Mouse (Mus musculus): ENCODE measurements around the gene Smyd3. TPM values are rescaled to one million over a fixed set of nuclear protein-coding genes. Genes with fewer than 3 reads are reported as not detected.

Gene Smyd3
- total RNA-seq, 2 experiments from 2014 or later: 13.6 to 14.0 TPM

- DNase-seq (ENCODE audit: low spot score in 2 of 2): no peak
These were observed 444.0 kb downstream of the Smyd3 start for GRCm38 (mm10) chr1:179073846-179074245.

- DNase-seq (ENCODE audit: low spot score in 2 of 2): no peak
These were observed 444.7 kb downstream of the Smyd3 start for GRCm38 (mm10) chr1:179072935-179073654.

GRCm38 (mm10) chr1:179072406-179072805 is 445.4 kb downstream of the Smyd3 start:
- DNase-seq (ENCODE audit: low spot score in 2 of 2): no peak

GRCm38 (mm10) chr1:179068990-179069389 is 448.9 kb downstream of the Smyd3 start:
- DNase-seq (ENCODE audit: low spot score in 2 of 2): no peak

DNA sequence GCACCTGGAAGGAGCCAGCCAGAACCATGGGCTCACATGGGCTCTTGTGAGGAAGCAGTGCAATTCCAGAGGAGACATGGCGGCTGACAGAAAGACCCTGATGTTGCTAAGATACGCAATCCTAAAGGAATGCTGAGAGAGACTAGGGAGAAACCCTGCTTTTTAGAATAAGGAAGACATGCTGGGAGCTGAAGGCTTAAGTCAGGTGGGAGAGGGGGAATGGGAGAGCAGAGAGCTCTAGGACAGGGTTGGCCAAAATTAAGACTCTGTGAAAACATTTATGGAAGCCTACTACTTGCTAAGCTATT is 452.6 kb downstream of the Smyd3 start:
- DNase-seq (ENCODE audit: low spot score in 2 of 2): no peak

DNA sequence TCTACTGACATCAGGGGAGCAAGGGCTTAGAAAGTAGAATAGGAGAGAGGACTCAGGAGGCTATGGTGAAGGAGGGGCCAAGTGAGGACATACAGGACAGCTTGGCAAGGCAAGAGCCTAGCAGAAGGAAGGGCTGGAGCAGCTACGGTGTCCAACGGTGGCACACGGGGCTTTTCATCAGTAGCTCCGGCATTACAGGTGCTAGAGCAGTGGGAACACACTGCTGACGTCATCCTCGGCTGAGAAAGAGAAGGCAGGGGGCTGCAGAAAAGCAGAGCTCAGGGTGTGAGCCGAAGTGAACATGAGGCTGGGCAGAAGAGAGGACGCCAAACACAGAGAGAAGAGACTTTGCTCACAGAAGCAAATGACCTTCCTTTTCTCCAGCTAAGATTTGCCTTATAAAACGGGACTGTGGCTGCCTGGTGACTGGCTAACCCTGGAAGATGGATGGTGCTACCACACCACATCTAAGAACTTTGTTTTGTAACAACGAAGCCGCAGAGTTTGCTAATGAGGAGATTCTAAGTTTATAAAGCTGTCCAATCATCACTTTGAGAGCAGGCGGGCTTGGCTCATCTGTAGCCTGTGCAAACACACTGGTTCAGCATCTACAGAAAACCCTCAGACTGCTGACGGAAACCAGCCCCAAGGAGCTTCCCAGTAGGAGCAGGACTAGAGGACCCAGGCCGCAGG is 453.1 kb downstream of the Smyd3 start:
- no peak for DNase-seq (ENCODE audit: low spot score in 2 of 2)

DNA sequence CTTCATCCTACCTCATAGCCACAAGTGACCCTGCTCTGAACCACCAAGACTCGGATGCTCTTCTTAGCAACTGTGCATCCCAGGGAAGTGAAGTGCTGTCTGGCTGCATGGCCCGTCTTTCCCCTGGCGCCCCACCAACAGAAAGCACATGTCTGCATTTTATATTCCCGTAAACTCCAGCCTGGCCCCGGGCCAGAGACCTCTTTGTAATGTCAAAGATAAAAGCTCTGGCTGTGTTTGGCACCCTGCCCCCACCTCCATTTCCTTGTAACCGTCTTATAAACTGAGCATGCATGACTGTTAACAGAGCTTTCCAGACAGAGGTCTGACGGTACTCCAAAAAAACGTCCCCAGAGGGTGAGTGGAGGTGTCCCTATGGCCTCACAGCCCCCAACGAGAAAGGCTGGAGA is 456.1 kb downstream of the Smyd3 start:
- peak; percentile 48 to 73 for DNase-seq (ENCODE audit: low spot score in 2 of 2)

DNA sequence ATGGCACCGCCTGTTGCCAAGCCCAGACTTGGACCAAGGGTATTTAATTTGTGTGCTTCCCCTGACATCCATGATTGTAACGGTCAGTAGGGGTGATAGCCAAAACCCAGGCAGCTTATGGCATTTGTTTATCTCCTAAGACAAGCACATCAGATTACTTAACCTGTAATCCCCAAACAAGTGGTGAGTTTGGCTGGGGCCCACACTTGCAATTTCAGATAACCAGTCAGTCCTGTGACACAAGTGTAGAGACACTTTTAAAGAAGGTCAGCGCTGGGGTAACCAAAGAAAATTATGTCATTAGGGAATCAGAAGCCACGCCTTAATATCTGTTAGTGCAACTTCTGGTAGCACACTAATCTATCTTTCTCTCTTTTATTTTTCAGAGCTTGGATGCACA is 456.8 kb downstream of the Smyd3 start:
- DNase-seq (ENCODE audit: low spot score in 2 of 2): no peak

- no peak for DNase-seq (ENCODE audit: low spot score in 2 of 2)
These were observed 457.5 kb downstream of the Smyd3 start for GRCm38 (mm10) chr1:179060113-179060955.

GRCm38 (mm10) chr1:179059286-179060112 is 458.3 kb downstream of the Smyd3 start:
- no peak for DNase-seq (ENCODE audit: low spot score in 2 of 2)

DNA sequence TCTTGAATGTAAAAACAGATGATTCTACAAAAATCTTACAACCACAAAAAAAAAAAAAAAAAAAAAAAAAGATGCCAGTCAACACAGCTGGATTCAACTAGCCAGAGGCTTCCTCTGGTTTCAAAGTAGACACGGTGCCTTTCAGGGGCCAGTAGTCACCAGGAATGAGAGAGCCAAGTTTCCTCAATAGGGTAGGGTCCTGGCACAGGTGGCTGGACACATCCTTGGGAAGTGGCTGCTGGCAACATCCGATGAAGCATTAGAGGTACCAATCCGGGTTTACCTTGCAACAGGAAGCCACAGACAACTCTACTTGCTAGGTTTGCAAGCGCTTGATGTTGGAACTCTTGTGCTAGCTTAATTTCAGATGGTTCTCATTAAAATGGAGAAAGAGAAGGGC is 459.2 kb downstream of the Smyd3 start:
- DNase-seq (ENCODE audit: low spot score in 2 of 2): no peak

DNA sequence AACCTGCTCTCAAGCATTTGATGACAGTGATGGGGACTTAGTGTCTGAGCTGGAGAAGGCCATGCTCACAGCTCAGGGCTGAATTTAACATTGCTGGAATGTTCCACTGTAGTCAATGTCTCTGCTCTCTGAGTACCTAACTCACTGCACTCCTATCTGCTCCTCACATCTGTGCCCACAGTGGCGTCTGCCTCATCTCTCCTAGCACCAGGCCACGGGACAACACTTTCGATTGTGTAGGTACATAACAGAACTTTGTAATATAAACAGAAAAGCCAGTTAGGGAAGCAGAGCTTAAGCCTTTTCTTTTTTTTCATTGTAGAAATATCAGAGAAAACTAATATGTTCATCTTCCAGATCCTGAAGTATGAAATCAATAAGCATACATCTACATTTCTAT is 462.1 kb downstream of the Smyd3 start:
- DNase-seq (ENCODE audit: low spot score in 2 of 2): no peak

GRCm38 (mm10) chr1:179054385-179055116 is 463.3 kb downstream of the Smyd3 start:
- DNase-seq (ENCODE audit: low spot score in 2 of 2): no peak

DNA sequence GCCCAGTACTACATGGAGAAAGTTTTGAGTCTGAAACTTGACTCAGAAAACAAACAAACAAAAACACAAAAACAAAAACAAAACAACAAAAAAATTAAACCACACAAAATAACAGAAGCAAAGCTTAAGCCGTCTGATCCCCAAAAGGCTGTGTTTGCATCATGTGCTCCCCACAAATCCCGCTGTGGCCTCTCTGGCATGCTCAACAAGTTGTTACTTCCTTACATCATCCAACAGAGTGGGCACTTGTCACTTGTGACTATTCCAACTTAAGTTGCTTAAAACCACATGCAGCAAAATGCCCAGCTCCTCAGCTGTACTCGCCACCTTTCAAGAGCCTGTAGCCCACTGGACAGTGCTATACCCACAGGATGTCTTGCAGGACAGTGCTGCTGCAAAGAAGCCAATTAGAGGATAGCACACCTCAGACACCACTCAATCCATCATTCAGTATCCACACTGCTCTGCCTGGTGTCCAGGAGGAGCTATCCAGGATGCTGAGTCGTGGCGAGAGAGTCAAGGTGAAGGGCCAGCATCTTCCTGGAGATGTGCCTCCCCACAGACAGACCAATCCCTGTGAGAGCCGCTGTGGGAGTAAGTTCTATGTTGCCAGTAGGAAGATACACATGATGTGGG is 465.2 kb downstream of the Smyd3 start:
- DNase-seq (ENCODE audit: low spot score in 2 of 2): no peak

DNA sequence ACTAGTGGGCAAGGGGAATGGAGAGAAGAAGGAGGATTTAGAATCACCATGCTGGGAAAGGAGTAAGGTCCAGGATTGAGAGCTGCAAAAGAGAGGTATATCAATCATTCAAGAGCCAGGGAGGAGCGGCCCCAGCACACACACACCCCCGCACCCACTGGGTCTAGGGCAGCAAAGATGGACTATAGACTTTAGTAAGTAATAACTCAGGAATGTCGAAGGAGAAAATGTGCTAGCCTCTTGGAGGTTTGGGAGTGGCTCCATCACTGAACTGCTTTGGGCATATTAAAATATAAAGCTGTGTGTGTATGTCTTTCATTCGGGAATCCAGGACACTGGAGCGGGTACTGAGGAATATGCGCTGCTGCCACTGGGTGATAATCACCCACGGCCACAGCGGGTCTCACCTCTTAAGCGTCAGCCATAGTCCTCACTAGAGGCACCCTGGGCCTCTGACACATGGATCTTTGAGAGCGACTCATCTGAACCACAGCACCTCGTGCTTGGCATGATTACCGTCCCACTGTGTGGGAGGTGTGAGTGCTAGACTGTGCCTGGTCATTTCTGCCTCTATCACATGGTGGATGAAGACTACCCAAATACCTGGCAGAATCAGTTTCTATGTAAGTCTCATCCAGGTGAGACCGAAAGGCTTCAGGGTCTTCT is 469.8 kb downstream of the Smyd3 start:
- no peak for DNase-seq (ENCODE audit: low spot score in 2 of 2)

DNA sequence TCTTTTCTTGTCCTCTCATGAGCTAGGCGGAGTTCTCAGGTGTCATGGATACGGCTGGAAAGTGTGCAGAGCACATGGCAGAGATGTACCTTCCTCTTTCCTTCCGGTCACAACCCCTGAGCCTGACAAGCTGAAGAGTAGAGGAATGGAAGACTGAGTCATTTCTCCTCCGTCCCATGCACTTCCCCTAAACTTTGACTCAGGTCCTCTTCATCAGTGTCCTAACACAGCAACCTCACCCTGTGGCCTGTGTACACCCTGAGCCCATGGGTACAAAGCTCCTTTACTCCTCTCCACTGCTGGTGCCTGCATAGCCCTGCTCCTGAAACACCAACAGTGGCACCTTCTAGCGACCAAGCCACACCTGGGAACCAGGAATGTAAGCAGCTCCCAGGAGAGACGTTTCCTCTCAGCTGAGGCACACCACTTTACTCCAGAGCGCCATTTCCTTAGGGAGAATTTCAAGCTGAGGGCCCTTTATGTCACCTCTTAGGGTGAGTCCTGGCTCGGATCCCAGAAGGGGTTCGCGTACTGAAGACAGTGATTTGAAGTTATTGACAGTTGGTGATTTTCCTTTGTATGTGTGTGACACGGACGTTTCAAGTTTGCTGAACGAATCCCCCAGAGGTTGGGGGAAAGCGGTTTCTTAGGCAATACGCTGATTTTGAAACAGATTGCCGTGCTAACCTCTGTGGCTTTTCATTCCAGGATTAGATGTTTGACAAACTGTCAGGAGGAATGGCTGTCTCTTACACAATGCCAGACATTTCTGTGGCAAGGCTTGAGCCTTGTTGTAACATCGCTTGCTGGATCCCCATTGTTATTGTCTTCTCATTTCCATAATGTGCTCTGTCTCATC is 471.8 kb downstream of the Smyd3 start:
- no peak for DNase-seq (ENCODE audit: low spot score in 2 of 2)

DNA sequence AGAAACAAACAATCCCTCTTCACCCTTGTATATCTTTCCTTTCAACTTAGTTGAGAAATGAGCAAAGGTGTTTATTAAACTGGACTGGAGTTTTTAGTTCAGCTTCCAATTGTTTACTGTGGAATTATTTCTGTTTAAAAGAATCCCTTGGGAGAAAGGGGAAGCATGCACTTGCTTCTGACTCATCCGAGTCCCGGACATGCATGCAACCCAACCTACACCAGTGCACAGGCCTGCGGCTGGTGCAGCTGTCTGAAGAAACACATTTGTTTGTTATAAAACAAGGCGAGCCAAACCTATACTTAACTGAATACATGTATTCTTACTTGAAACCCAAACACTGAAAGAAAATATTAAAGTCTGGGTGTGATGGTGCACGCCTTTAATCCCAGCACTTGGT is 473.7 kb downstream of the Smyd3 start:
- no peak for DNase-seq (ENCODE audit: low spot score in 2 of 2)

DNA sequence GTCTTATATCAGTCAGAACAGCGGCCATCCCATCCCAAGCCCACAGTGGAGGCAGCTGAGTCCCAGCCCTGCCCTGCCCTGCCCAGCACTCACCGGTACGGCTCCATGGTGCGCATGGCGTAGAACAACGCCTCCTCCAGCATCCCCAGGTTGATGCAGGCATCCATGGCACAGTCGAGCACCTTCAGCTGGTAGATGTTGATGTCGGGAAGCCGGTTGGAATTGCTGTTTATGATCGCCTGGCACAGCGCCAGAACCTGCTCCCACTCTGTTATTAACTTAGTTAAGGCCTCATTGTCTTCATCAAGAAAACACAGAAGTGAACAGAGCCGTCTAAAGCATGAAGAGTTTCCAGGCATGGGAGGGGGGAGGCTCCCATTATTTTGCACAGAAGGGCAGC is 474.2 kb downstream of the Smyd3 start:
- no peak for DNase-seq (ENCODE audit: low spot score in 2 of 2)
